Mouse (Mus musculus) cerebellum, postnatal 14 days (tissue): ENCODE measurements around the gene Tead1.
A peak's percentile ranks its signal among the peaks of the same experiment; 100 is the strongest.

Experiments
- DNase-seq, 2 experiments: peaks; one replicate each; pipeline ENCODE4 v3.0.0; 2021; ENCODE audit warnings: mixed read lengths in 2 of 2

Gene Tead1

DNA sequence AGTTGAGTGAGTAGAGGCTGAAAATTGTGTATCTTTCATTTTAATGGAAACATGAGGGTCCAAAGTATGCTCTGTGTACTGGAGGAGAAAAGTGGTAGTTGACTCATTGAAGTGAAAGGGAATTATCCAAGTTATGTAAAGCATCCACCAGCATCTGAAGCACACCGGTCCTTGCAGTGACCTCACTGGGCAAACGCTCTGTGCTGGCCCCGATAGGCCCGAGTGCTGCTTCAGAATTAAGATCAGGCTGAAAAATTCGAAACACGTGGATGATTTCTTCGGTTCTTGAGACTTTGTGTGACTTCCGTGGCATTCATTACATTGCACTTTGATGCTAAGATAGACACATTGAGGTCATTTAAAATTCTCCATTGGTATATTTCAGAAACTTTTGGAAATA lies 185.1 kb downstream of the Tead1 start:
- DNase-seq, result no peak

DNA sequence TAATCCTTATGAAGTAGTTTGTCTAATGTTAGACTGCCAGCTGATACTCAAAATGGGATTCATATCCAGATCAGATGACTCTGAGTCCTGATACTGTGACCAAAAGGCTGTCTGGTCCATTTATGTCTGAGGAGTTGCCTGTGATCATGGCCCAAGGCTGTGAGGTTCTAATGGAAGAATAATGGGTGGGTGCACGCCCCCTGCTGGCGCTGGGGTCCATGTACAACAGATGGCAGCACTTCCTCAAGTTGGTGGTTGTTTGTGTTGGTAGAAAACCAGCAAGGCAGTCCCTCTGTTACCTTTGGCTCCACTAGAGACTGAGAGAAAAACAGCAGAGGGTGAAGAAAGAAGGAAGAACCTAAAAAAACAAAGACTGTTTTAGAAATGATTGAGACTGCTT lies 186.6 kb downstream of the Tead1 start:
- DNase-seq, result peak; percentile 77 to 83

DNA sequence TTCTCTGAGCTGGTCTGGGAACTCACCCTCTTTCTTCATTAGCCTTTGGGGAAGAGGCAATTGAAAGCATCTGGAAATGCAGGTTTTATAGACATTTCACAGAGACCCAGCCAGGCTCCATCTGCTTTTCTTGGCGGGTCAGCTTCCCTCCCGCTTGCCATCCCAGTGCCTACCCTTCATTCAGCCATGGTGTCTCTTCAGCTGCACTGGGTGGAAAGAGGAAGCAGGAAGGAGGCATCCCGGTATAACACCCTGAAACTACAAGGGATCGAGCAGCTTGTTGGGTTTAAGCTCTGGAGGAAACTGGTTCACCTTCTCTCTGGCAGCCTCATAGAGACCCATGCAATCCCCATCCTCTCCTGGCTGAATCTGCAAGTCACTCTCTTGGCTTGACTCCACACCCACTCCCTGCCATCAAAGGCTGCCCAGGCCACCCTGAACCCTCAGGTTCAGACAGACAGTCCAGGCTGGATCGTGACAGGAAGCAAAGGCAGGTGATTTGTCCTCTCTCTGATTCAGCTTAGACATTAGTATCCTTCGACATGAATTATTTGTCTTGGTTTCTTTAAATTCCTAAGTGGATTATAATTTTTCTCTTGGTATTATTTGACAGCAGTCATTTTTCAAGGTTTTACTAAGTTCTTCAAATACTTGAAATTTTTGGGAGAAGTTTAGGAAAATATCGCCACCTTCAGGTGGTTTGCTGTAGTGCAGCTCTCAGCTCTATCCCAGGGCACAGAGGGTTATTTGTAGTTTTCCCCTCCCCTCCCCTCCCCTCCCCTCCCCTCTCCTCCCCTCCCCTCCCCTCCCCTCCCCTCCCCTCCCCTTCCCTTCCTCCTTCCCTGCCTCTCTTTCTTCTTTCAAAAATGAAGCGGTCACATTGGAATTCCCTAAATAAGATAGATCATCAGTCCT lies 189.7 kb downstream of the Tead1 start:
- peak; percentile 81 to 85 for DNase-seq

DNA sequence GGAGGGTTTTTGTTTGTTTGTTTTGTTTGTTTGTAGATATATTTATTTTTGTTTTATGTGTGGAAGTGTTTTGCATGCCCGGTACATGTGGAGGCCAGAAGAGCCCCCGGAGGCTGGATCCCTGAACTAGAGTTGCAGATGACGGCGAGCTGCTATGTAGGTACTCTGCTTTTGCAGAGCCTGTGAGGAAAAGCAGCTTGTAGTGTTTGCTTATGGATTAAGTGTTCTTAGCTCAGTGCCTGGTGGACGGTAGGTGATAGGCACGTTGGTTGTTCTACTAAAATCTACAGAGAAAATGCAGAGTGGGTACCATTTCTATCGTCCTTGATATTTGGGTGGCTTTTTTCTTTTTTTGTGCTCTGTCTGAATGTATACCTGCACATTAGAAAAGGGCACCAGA lies 192.6 kb downstream of the Tead1 start:
- DNase-seq, result no peak

DNA sequence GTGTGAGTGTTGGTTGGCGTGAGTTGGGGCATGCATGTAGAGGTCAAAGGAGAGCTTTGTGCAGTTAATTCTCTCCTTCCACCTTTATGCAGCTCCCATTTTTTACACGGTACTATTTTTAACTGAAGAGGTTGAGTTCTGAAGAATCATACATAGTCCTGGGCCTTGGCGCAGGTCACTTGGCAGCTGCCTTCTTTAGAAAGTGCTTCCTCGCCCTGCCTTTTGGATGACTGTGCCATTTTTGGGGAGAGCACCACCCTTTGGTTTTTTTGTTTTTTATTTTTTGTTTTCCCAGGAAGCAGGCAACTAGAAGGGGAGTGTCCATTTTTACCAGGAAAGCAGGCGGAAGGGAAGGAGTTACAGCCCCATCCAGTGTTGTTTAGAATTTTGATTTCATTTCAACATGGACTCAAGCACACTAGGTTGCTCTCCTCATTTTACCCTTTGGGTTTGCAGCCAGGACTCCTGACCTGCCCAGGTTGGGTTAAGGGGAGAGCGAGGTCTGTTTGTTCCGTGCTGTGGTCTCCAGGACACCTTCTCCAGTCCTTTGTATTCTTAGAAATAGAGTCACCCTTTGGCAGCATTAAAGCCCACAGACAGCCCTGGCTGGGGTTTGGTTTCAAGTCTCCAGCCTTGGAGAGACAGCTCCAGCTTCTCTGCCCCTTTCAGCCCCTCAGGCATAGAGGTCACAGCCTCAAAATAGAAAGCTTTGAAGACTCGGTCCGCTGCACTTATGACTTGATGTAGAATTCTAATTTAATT lies 193.5 kb downstream of the Tead1 start:
- no peak for DNase-seq

DNA sequence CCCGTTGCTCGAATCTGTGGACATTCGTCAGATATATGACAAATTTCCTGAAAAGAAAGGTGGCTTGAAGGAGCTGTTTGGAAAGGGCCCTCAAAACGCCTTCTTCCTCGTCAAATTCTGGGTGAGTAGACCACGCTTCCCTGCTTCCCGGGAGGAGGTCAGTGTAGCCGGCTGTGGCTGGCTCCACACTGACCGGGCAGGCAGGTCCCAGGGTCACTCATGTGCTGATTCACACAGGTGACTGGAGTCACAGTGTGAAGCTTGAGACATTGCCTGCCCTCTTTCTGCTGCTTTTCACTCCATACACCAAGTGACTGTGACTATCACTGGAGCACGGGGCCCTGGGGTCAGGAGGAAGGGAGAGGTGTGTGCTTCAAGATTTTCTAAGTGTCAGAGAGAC lies 197.0 kb downstream of the Tead1 start:
- DNase-seq, result no peak

DNA sequence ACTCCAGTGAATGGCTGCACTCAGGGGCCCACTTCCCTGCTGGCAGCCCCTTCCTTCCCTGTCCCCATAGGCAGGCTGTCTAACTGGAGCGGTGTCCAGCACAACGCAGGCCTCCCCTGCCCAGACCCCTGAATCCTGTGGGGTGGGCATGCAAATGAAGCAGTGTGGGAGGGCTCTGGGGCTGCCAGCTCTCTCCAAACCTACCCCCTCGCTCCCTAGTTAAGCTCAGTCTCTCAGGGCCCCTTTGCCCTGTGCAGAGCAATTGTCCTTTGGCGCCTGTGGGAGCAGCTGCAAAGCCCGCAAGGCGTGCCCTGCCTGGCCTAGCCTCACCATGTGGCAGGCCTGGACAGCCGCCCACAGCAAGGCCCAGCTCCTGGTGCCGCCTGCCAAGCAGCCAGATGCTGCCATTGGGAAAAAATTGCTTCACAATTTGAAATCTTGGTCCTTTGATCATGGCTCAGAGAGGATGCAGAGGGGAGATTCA lies 204.7 kb downstream of the Tead1 start:
- peak; percentile 69 to 72 for DNase-seq

DNA sequence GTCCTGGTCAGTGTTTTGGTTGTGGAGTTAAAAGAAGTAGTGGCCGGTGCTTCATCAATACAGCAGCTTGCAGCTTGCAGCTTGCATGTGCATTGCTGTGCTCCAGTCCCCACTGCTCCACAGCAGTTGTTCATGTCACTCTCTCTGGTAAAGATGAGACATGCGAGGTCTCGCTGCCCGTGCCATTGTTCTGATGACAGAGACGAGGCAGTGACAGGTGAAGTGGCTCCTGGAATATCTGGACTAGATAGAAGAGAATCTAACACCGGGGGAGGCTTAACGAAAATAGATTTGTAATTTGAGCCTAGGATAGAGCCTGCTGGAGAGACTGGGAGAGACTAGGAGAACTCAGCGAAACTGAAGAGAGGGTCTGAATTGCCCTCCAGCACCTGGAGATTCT lies 206.4 kb downstream of the Tead1 start:
- no peak for DNase-seq

DNA sequence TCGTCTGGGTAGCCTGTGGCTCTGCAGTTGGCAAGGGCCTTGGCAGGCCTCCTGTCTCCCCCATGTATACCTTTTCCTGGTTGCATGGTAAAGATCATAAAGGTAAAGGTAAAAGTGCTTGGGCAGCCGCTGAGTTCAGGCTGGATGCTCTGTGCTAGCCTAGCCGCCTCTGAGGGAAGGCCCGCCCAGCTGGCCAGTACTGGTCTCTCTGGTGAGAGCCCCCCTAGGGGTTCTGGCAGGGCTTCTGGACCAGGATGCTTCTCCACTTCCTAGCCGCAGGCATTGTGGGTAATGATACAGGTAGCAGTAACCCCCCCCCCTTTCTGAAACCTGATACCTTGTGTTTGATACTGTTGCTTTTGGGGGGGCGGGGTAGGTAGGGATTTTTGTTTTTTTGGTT lies 212.8 kb downstream of the Tead1 start:
- DNase-seq, result peak in 1 of 2 experiments; percentile 13

DNA sequence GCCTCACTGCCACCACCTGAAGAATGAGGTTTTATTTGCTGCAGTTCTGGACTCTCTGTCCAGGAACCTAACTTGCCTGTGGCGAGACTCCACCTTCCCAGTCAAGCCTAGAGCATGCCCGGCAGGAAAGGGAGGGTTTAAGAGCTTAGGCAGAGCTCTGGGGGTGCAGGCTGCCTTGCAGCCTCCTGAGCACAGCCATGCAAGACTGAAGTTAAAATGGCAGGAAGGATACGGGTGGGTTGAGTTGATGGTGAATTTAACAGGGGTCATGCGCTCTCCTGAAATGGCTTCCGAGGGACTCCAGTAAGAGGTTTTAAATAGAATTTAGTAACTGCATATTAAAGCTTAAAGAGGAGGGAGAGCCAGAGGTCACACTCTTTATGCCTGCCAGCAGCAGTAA lies 213.5 kb downstream of the Tead1 start:
- no peak for DNase-seq

DNA sequence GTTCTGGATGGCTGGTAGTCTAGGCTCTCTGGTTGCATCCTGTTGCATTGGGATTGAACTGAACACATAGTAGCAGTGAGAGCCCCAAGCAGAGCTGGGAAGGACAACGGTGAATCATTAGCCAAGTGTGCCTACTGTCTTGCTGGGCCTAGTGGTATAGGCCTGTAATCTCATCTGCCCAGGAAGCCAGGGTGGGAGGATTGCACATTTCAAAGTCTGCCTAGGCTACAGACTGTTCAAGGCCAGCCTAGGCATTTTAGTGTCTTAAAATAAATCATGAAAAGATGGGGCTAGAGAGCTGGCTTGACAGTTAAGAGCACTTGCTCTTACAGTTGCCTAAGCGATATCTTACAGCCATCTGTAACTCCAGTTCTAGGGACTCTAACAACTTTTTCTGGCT lies 217.2 kb downstream of the Tead1 start:
- no peak for DNase-seq

DNA sequence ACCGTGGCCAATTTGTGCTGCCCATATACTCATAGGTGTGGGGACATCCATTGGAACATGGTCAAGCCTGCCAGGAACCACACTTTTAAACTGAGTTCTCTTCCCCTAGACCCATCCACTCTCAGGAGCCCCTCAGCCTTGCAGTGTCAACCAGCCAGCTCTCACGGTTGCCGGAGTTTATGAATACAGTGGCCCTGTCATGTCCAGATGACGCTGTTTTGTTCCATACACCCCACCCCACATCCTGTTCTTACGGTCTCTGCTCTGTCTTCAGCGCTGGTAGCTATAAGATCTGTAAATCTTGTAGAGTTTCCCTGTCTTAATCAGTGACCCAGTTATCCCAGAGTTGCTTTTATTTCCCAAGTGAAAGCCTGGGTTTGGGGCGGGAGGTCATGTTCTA lies 222.6 kb downstream of the Tead1 start:
- no peak for DNase-seq

DNA sequence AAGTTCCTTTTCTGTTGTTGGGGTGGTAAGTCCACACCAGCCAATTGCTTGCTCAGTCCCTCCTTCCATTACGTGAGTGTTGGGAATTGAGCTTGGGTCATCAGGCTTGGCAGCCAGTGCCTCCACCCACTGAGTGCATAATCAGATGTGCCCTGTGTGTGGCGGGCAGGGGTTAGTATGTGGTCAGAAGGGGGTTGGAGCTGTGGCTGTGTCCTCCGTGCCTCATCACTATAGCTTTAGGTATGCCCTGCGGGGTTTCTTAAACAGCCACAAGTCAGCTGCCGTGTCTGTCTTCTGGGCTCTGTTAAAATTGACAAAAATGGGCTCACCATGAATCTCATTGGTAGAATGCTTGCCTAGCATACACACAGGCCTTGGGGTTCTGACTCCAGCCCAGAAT lies 227.7 kb downstream of the Tead1 start:
- DNase-seq, result no peak

DNA sequence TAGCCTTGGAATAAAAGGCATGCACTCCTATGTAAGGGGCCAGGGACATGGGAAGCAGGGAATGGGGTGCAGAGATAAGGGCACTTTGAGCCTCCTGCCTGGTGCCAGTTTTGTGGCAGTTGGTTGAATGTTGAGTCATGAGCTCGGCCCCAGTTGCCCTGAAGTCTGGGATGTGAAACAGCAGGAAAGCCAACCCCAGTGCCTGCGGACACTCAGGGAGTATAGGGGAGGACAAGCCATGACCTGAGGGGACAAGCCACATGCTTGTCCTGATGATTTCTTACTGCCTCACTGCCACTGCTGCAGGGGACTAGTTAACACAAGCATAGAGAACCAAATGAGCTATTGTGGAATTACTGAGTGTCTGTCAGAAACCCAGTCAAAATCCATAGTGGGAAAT lies 228.3 kb downstream of the Tead1 start:
- DNase-seq, result no peak

DNA sequence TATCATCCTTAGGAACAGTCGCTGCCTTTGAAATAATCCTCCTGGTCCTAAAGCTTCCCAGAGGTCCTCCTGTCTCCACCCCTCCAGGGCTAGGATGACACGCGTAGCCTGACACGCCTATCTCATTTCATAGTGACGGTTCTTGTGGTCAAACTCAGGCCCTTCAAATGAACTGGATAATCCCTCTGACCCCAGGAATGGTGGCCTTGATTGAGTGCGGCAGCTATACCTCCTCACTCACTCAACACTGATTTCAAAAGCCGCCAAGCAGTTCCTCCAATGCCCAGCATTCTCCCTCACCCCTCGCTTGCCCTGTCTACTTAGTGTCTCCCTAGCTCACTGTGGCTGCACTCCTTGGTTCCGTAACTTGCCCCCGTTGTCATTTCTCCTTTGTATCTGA lies 230.0 kb downstream of the Tead1 start:
- no peak for DNase-seq

DNA sequence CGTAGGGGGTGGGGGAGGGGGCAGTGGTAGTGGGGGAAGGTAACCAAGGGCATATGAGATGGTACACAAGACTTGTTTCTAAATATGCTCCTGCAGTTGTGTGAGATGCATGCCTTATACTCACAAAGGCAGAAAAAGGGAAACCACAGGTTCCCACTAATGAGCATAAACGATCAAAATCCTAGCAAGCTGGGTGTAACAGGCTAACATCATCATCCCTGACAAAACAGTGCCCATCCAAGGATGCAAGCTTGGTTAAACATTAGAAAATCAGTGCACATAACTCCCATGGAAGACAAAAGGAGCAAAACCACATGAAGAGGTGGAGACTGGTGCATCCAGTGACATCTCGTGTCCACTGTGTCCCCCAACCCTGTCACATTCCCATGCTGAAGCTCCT lies 233.9 kb downstream of the Tead1 start:
- no peak for DNase-seq

DNA sequence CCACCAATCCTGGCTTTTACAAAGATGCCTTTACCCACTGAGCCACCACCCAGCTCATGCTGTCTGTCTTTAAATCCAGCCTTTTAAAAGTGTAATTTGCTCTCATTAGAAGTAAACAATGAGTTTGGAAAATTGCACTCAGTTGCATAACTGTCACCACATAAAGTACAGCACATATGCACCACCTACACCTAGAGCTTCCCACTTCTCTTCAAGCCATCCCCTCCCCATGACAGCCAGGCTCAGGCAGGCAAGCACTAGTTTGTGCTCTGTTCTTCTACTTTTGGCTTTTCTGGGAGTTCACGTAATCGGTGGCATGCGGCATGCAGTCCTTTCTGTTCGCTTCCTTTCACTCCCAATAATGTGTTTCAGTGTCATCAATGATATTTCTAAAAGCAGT lies 236.5 kb downstream of the Tead1 start:
- no peak for DNase-seq

DNA sequence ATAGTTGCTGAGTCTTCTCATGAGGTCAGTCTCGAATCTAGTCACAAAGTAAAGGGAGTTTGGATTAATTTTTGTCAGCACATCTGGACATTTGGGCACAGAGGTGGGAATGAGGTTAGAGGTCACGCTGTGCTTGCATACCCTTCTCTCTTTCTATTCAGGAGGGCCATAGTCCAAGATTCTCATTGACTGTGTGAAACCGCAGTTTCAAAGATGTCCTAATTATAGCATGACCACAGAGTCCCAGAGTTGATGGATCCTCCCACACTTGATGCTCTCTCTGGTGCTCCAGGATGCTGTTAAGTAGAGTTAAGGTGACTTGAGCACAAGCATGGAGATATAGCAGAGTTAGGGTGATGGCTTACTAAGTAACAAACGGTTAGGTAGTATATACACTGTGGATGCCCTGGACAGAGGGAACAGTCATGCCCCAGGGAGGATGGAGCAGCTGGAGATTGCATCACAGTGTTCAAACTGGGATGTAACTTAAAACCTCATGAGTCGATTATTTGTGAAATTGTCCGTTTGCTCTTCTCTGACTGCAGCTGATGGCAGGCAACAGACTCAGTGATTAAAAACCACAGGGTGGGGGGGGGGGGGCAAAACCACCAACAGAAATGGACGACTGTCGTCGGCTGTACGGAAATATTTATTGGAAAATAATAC lies 238.6 kb downstream of the Tead1 start:
- no peak for DNase-seq

DNA sequence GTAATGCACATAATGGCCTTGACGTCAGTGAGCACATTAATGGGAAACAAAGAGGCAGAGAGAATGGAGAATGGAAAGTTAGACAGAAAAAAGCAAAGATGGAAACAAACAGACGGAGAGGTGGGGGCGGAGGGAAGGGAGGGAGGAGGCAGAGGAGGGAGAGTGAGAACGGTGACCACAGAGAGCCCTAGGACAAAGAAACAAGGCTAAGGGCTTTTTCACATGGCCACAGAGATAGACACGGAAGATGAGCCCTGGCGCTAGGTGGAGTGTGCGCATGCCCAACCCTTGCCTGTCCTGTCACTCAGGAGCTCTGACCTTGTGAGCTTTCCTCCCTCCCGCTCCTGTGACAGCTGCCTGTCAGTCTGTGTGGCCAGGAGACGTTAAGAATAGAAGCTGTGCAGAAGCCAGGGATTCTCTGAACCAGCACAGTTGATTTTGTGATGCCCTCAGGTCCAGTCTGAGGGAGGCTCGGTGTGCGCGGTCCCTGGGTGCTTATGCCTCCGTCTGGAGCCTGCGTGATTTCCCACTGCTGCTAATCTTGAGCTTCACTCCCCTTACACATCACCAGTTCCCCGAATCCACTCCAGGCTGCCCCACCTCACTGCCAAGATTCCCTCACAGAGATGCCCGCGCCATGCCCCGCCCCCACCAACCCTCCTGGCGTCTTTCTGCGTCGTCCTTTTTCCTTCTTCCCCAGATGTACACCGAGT lies 239.3 kb downstream of the Tead1 start:
- peak; percentile 75 to 76 for DNase-seq

DNA sequence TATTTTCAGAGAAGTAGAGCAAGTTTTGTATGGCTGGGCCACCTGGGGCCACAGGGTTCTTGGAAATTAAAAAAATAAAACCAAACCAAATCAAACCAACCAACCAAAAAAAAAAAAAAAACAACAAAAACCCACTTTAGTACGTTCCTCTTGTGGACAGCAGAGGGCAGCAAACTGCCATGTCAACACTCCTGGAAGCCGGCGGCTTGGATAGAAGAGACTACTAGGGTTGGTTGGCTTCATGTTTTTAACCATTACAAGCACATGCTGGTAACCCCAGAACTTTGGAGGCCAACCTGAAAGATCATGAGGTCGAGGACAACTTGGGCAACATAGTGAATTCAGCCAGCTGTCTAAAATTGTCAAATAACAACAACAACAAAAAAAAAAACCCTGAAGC lies 240.7 kb downstream of the Tead1 start:
- peak; percentile 82 for DNase-seq

DNA sequence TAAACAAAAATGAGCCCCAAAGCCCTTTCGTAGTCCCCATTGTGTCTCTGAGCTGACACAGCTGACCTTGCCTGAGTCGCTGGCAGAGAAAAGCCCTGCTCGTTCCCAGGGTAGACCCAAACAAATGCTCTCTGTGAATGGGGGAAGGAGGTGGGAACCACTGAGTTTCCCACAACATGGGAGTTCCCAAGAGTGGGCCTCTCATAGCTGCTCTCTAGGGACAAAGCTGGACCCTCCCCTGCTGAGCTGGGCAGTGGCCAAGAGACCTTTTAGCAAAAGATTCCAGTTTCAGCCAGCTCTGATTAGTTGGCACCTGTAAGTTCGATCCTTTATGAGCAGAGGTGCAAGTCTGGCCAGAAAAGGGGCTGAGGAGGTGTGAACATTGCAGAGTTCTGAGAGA lies 243.7 kb downstream of the Tead1 start:
- DNase-seq, result peak in 1 of 2 experiments; percentile 13

DNA sequence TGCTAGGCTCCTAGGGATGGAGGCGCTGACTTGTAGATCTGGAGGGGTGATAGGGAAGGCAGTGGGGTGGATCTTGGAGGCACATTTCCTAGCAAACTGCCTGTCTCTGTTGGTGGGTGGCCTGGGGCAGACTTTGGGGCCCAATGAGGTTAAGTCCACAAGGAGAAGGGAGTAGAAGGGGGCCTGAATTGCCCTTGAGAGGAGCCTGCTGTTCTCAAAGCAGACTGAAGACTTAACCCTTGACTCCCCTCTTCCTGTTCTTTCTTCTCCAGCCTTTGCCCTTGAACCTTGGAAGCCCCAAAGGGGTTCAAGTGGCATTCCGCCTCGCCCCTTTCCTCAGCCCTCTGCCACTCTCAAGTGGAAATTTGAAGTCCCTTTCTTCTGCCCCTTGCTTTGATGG lies 244.6 kb downstream of the Tead1 start:
- no peak for DNase-seq

DNA sequence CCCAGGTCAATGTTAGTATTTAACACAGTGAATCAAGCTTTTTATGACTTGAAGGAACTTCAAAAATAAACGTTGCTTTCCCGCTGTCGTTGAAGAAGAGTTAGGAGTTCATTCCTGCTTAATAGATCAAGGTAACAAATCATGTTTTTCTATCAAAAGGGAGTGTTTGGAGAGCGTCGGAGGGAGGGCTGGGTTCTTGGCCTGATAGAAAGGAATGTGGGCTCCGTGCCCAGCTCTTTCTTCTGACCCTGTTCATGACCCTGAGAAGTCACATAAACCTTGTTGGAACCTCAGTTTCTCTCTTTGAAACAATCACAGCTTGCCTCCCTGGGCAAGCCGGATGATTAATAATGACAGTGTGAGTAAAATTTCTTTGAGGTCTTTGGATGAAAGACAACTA lies 251.6 kb downstream of the Tead1 start:
- DNase-seq, result no peak
